Mouse (Mus musculus): ENCODE results near the gene Pdzd8.

- TF ChIP-seq CTCF (IDR thresholded peaks at IDR 0.05; ENCODE audit: control insufficient read depth, insufficient read depth, insufficient read length) = no peak
- no peak for TF ChIP-seq MAX (IDR thresholded peaks at IDR 0.05)
- no peak for TF ChIP-seq USF1 (IDR thresholded peaks at IDR 0.05; ENCODE audit: low read depth)
- no peak for TF ChIP-seq MYOG (IDR thresholded peaks at IDR 0.05; ENCODE audit: control insufficient read depth, extremely low read depth, insufficient read length)
- no peak for TF ChIP-seq FOSL1 (IDR thresholded peaks at IDR 0.05; ENCODE audit: insufficient read depth, low read length, poor library complexity, severe bottlenecking)
- TF ChIP-seq MYOD1 (IDR thresholded peaks at IDR 0.05; ENCODE audit: control insufficient read depth, insufficient read length, low read depth) = no peak
Observed at GRCm38 (mm10) chr19:59362646-59363045, 17.1 kb upstream of the Pdzd8 start.
